Mouse (Mus musculus) intestine, embryonic 15.5 days (tissue): ENCODE results near the gene Nectin2. TPM values are rescaled to one million over a fixed set of nuclear protein-coding genes. Genes with fewer than 3 reads are reported as not detected.

Experiments
- ATAC-seq: fragments of 200-750 bp; cut with Nextera tagmentation; 2 replicates; pipeline ENCODE4 v1.8.0; 2017; ENCODE audit warnings: moderate TSS enrichment, moderate library complexity
- H3K27ac ChIP-seq: fragments of 300-500 bp; sonication (generic); 2 replicates; pipeline ENCODE4 v1.5.1; 2015; ENCODE audit warnings: mild to moderate bottlenecking, inconsistent platforms
- H3K27me3 ChIP-seq: fragments of 300-500 bp; sonication (generic); replicated peaks from 2 replicates; pipeline ENCODE4 v1.6.1; 2015; ENCODE audit warnings: inconsistent platforms
- H3K36me3 ChIP-seq: fragments of 300-500 bp; sonication (generic); 2 replicates; pipeline ENCODE4 v1.6.1; 2015; ENCODE audit warnings: inconsistent platforms
- H3K4me1 ChIP-seq: fragments of 300-500 bp; sonication (generic); replicated peaks from 2 replicates; pipeline ENCODE4 v1.6.1; 2015; ENCODE audit warnings: inconsistent platforms
- H3K4me2 ChIP-seq: fragments of 300-500 bp; sonication (generic); replicated peaks from 2 replicates; pipeline ENCODE4 v1.6.1; 2015; ENCODE audit warnings: mild to moderate bottlenecking, inconsistent platforms
- H3K4me3 ChIP-seq: fragments of 300-500 bp; sonication (generic); replicated peaks from 2 replicates; pipeline ENCODE4 v1.5.1; 2015; ENCODE audit warnings: inconsistent platforms
- H3K9ac ChIP-seq: fragments of 300-500 bp; sonication (generic); 2 replicates; pipeline ENCODE4 v1.6.1; 2015; ENCODE audit warnings: inconsistent platforms
- H3K9me3 ChIP-seq: fragments of 300-500 bp; sonication (generic); 2 replicates; pipeline ENCODE4 v1.6.1; 2016; ENCODE audit warnings: inconsistent platforms
- WGBS: fragments of 180-500 bp; shearing (Covaris S2); methylation state at CpG from one replicate; pipeline ENCODE4 v1.1.7; 2015; 5-methylcytosine and 5-hydroxymethylcytosine counted together
- polyA plus RNA-seq: library from polyadenylated mRNA; unstranded; fragments of >200 nt; fragmentation: Nextera tagmentation; extraction: Ambion mirVana; gene quantifications from 2 replicates; pipeline ENCODE4 v1.2.1, GENCODE M21; 2015

Nectin2 gene
- polyA plus RNA-seq, 1 experiment from 2014 or later: 148 TPM

- Histone ChIP-seq H3K27me3 (no peaks in the 10 kb centered on the region), H3K4me2 (peak within 1 kb of the TSS; percentile 66), H3K9ac (peak within 1 kb of the TSS; percentile 46), H3K4me3 (peak within 1 kb of the TSS; percentile 32), H3K4me1 (peaks cover 48% of the 10 kb centered on the region), H3K27ac (0 out of 2 replicates have a peak within 1 kb of the TSS, but pooled peaks have one; percentile 1), H3K36me3 (peaks cover 6% of the 10 kb centered on the region; the same call in 1 of the 2 replicates), H3K9me3 (no peaks in the 10 kb centered on the region)
- 4% methylated on average over 20 of the region's 20 CpGs for WGBS
- 0 out of 2 replicates have a peak, but pooled peaks have one; percentile 6 for ATAC-seq
Measured at GRCm38 (mm10) chr7:19698907-19699826, 51.1 kb downstream of the Nectin2 start, which contains the start of gene Apoe. Gene Apoe, minus strand, starts transcription at chr7:19699188.

- Histone ChIP-seq H3K36me3 (peaks cover 4% of the 10 kb centered on the region; the same call in 1 of the 2 replicates), H3K27me3 (no peaks in the 10 kb centered on the region), H3K4me1 (peaks cover 56% of the 10 kb centered on the region), H3K27ac (0 out of 2 replicates have a peak overlapping the region, but pooled peaks have one; percentile 1), H3K9ac (peak overlapping the region; percentile 46), H3K9me3 (no peaks in the 10 kb centered on the region), H3K4me2 (peak overlapping the region; percentile 66), H3K4me3 (peak overlapping the region; percentile 32)
- 4% methylated on average over 28 of the region's 28 CpGs for WGBS
- ATAC-seq: no peak
Measured at GRCm38 (mm10) chr7:19697949-19698906, 52.1 kb downstream of the Nectin2 start.

- H3K4me3 ChIP-seq: no peak overlapping the region
- no peak overlapping the region for H3K27ac ChIP-seq
- no peak overlapping the region for H3K9ac ChIP-seq
- no peaks in the 10 kb centered on the region for H3K9me3 ChIP-seq
- H3K36me3 ChIP-seq: no peaks in the 10 kb centered on the region
- no peaks in the 10 kb centered on the region for H3K27me3 ChIP-seq
- no peak overlapping the region for H3K4me2 ChIP-seq
- H3K4me1 ChIP-seq: peaks cover 58% of the 10 kb centered on the region
- no peak for ATAC-seq
- WGBS: 95% methylated on average over 34 of the region's 34 CpGs
Measured at GRCm38 (mm10) chr7:19696336-19696873, 53.9 kb downstream of the Nectin2 start.

- no peaks in the 10 kb centered on the region for H3K27me3 ChIP-seq
- no peak overlapping the region for H3K9ac ChIP-seq
- H3K36me3 ChIP-seq: no peaks in the 10 kb centered on the region
- 83% methylated on average over 6 of the region's 6 CpGs for WGBS
- no peaks in the 10 kb centered on the region for H3K9me3 ChIP-seq
- H3K4me1 ChIP-seq: peaks cover 55% of the 10 kb centered on the region
- ATAC-seq: no peak
- no peak overlapping the region for H3K4me2 ChIP-seq
- no peak overlapping the region for H3K4me3 ChIP-seq
- H3K27ac ChIP-seq: no peak overlapping the region
Measured at GRCm38 (mm10) chr7:19695881-19696280, 54.4 kb downstream of the Nectin2 start.

GRCm38 (mm10) chr7:19695213-19695594 is 55.1 kb downstream of the Nectin2 start:
- peak overlapping the region; percentile 45 for H3K27ac ChIP-seq
- peaks cover 49% of the 10 kb centered on the region for H3K4me1 ChIP-seq
- no peak overlapping the region for H3K9ac ChIP-seq
- H3K27me3 ChIP-seq: no peaks in the 10 kb centered on the region
- no peaks in the 10 kb centered on the region for H3K9me3 ChIP-seq
- 0 out of 2 replicates have a peak overlapping the region, but pooled peaks have one; percentile 11 for H3K4me2 ChIP-seq
- no peaks in the 10 kb centered on the region for H3K36me3 ChIP-seq
- no peak for ATAC-seq
- 15% methylated on average over 8 of the region's 8 CpGs for WGBS
- no peak overlapping the region for H3K4me3 ChIP-seq

GRCm38 (mm10) chr7:19694336-19695212 is 55.7 kb downstream of the Nectin2 start:
- WGBS: 72% methylated on average over 10 of the region's 10 CpGs
- no peak for ATAC-seq
- Histone ChIP-seq H3K9me3 (no peaks in the 10 kb centered on the region), H3K36me3 (no peaks in the 10 kb centered on the region), H3K4me1 (peaks cover 47% of the 10 kb centered on the region), H3K27ac (peak overlapping the region; percentile 45), H3K9ac (no peak overlapping the region), H3K4me3 (no peak overlapping the region), H3K27me3 (no peaks in the 10 kb centered on the region), H3K4me2 (0 out of 2 replicates have a peak overlapping the region, but pooled peaks have one; percentile 11)

GRCm38 (mm10) chr7:19693421-19693820 is 56.9 kb downstream of the Nectin2 start:
- Histone ChIP-seq H3K4me2 (no peak overlapping the region), H3K36me3 (no peaks in the 10 kb centered on the region), H3K27ac (peak overlapping the region; percentile 28; the same call in 1 of the 2 replicates), H3K4me1 (peaks cover 36% of the 10 kb centered on the region), H3K27me3 (no peaks in the 10 kb centered on the region), H3K9ac (no peak overlapping the region), H3K4me3 (no peak overlapping the region), H3K9me3 (no peaks in the 10 kb centered on the region)
- ATAC-seq: peak; percentile 48
- 21% methylated on average over 10 of the region's 10 CpGs for WGBS

- H3K4me3 ChIP-seq: no peak within 1 kb of the TSS
- H3K4me1 ChIP-seq: peaks cover 30% of the 10 kb centered on the region
- peak within 1 kb of the TSS; percentile 28; the same call in 1 of the 2 replicates for H3K27ac ChIP-seq
- no peak within 1 kb of the TSS for H3K9ac ChIP-seq
- peak; percentile 45 for ATAC-seq
- H3K9me3 ChIP-seq: no peaks in the 10 kb centered on the region
- no peaks in the 10 kb centered on the region for H3K27me3 ChIP-seq
- peak within 1 kb of the TSS; percentile 6; the same call in 1 of the 2 replicates for H3K4me2 ChIP-seq
- WGBS: 44% methylated on average over 28 of the region's 28 CpGs
- no peaks in the 10 kb centered on the region for H3K36me3 ChIP-seq
Measured at GRCm38 (mm10) chr7:19691873-19692865, 58.1 kb downstream of the Nectin2 start, which contains the start of gene Apoc1. Gene Apoc1, minus strand, starts transcription at chr7:19692660.

GRCm38 (mm10) chr7:19691434-19691833 is 58.8 kb downstream of the Nectin2 start:
- no peak overlapping the region for H3K9ac ChIP-seq
- no peak overlapping the region for H3K4me3 ChIP-seq
- no peaks in the 10 kb centered on the region for H3K9me3 ChIP-seq
- H3K4me2 ChIP-seq: peak overlapping the region; percentile 6; the same call in 1 of the 2 replicates
- WGBS: 70% methylated on average over 6 of the region's 6 CpGs
- no peak for ATAC-seq
- no peaks in the 10 kb centered on the region for H3K36me3 ChIP-seq
- peaks cover 30% of the 10 kb centered on the region for H3K4me1 ChIP-seq
- no peak overlapping the region for H3K27ac ChIP-seq
- H3K27me3 ChIP-seq: no peaks in the 10 kb centered on the region

GRCm38 (mm10) chr7:19690845-19691244 is 59.4 kb downstream of the Nectin2 start:
- WGBS: 81% methylated on average over 4 of the region's 4 CpGs
- H3K9me3 ChIP-seq: no peaks in the 10 kb centered on the region
- no peak for ATAC-seq
- peaks cover 30% of the 10 kb centered on the region for H3K4me1 ChIP-seq
- no peaks in the 10 kb centered on the region for H3K27me3 ChIP-seq
- H3K4me2 ChIP-seq: no peak overlapping the region
- H3K4me3 ChIP-seq: no peak overlapping the region
- no peak overlapping the region for H3K27ac ChIP-seq
- no peak overlapping the region for H3K9ac ChIP-seq
- no peaks in the 10 kb centered on the region for H3K36me3 ChIP-seq
